Mouse (Mus musculus) frontal cortex, postnatal 10 days (tissue): ENCODE results near the gene Rplp0.
"Not testable (repeated sequence)": the region's sequence is repeated elsewhere in the genome, so short reads cannot be mapped to it uniquely, and the experiment has no call there.

Experiments used
- DNase-seq, 2 experiments: peaks; one replicate each; pipeline ENCODE4 v3.0.0; 2022; ENCODE audit warnings: low spot score in 2 of 2, mixed read lengths in 1 of 2

Rplp0 gene

DNA sequence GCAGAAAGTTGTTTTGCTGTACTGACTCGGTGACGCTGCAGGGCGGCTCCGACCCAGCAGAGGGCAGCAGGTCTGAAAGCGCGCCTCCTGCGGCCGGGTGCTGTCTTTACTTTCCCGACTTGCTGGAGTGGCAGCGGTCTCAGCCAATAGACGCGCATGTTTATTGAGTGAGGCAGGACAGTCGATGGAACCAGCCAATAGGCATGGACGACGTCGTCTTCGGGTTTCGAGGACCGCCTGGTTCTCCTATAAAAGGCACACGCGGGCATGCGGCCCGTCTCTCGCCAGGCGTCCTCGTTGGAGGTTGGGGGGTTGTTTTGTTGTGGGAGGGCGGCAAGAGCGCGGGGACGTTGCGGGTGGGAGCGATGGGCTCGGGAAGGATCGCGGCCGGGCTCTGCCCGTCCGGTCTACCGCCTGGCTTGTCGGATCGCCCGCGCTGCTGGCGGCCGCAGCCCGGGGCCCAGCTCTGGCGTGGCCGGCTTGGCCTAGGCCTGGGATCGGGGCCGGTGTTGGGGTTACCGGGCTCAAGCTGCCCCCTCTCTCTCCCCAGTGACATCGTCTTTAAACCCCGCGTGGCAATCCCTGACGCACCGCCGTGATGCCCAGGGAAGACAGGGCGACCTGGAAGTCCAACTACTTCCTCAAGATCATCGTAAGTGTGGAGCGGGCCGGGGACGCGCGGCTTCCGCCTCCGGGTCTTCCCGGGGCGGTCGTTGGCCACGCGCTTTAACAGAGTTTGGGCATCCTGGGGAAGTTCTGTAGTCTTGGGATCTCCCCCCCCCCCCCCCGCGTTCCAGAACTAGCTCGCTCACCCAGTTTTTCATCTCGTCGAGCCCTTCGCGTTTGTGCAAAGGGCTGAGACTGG, at the start of gene Rplp0:
Gene Rplp0 (plus strand): TSS at position 231 of the 865 bp plus-strand sequence.
- DNase-seq, result peak; percentile 98 to 100

GRCm38 (mm10) chr5:115509790-115510689, 49.2 kb upstream of the Rplp0 start:
- DNase-seq, result no peak

- no peak for DNase-seq
Observed at GRCm38 (mm10) chr5:115512375-115512774, 46.9 kb upstream of the Rplp0 start.

DNA sequence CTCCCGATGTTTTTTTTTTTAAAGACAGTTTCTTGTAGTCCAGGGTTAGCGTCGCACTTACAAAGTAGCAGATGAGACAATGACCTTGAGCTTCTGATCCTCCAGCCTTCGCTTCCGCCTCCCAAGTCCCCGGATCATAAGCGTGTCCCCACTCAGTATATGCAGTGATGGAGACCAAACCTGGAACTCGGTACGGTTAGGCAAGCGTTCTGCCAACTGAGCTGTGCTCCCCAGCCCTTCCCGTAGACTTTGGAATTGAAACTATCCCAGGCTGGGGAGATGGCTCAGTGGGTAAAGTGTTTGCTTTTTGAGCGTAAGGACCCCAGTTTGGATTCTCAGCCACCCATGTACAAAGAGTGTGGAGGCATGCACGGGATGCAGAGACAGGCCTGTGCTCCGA, 46.0 kb upstream of the Rplp0 start:
- no peak for DNase-seq

DNA sequence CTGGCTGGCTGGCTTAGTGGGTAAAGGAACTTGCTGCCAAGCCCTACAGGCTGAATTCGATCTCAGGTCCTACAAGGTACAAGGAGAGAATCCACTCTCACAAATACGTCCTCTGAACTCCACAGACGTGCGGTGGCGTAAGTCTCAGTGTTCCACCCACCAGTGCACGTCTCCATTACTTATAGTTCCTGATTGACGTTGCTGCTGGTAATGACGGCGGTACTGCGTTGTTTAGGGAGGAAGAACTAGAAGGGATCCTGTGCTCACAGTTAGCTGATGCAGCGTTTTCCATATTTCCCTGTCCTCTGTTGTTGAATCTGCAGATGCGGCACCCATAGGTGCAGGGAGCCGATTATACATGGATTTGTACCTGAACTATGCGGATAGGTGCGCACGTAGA, 45.5 kb upstream of the Rplp0 start:
- DNase-seq, result no peak

- no peak for DNase-seq
Observed at GRCm38 (mm10) chr5:115514346-115514745, 44.9 kb upstream of the Rplp0 start.

- no peak for DNase-seq
Observed at GRCm38 (mm10) chr5:115514896-115515587, 44.2 kb upstream of the Rplp0 start.

DNA sequence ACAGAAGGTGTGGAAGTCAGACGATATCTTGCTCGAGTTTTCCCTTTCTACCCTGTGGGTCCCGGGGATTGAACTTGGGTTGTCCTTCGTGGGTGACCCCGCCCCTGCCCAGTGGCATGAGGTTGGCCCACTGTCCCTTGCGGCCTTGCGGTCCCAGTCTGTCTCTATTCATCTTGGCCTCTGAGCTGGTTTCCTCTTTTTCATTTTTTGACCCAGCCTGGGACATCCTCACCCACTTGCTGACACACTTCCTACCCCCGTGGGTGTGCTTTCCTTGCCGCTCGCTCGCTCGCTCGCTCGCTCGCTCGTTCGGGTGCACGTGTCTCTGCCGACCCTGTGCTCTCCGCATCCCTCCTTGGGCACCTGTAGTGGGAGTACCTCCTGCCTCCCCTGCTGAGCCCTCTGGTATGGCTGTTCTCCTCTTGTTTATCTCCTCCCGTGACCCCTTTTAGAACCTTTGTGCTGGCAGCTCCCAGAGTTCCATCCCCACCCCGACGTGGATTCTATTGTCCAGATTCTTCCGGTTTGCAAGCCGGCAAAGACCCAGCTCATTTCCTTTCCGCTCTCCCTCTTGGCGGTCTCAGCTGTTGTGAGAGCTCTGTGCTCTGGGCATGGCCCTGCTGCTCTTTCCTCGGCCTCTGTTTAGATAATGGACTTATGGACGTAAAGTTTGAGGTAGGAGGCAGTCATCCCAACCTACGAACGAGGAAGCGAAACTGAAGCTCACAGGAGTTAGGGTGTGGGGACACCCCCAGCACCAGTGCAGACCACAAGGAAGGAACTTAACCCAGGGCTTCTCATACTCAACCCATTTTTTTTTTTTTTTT, 43.0 kb upstream of the Rplp0 start:
- no peak for DNase-seq

- DNase-seq, result no peak
Observed at GRCm38 (mm10) chr5:115516908-115517307, 42.4 kb upstream of the Rplp0 start.

GRCm38 (mm10) chr5:115517501-115517900, 41.8 kb upstream of the Rplp0 start:
- no peak for DNase-seq

GRCm38 (mm10) chr5:115518214-115518613, 41.1 kb upstream of the Rplp0 start:
- DNase-seq, result not testable (repeated sequence)

- DNase-seq, result no peak
Observed at GRCm38 (mm10) chr5:115520325-115520869, 38.9 kb upstream of the Rplp0 start.

DNA sequence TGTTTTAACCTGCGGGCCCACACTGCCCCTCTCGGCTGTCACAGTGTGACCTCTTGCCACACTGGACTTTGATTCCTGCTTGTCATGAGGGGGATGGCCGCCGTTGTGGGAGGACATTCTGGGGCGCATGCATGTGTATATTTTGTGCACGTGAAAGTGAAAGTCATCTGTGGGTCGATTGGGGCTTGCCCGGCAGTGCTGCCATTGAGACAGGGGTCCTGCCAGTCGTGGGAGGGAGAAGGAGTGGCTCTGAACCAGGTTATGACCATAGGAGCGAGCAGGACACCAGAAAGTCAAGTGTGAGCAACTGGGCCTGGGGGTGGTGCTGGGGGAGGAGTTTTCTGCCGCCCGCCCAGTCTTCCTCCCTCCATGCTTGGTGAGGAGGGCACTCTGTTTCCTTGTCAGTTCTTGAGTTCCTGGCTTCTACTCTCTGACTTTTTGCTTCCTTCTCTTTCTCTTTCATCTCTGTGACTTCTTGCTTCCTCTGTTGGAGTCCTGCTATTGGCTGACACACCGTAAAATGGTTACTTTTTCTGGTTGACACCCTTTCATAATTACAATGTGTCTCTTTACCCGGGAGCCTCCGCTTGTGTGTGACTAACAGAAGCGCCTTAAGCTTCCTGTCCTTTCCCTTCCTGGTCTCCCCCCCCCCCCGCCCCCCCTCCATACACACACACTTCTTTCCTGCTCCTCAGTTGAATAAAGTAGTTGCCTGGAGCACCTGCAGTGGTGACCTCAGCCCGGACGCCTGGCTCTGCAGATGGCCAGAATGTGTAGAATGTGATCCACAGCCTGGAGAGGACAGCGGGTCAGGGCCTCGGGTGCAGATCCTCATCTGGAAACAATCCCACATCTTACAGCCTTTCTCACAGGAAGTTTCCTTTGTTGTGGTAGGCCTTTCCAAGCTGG, 37.5 kb upstream of the Rplp0 start:
- no peak for DNase-seq

- no peak for DNase-seq
Observed at GRCm38 (mm10) chr5:115522531-115522930, 36.7 kb upstream of the Rplp0 start.

- DNase-seq, result no peak
Observed at GRCm38 (mm10) chr5:115522981-115523499, 36.2 kb upstream of the Rplp0 start.

DNA sequence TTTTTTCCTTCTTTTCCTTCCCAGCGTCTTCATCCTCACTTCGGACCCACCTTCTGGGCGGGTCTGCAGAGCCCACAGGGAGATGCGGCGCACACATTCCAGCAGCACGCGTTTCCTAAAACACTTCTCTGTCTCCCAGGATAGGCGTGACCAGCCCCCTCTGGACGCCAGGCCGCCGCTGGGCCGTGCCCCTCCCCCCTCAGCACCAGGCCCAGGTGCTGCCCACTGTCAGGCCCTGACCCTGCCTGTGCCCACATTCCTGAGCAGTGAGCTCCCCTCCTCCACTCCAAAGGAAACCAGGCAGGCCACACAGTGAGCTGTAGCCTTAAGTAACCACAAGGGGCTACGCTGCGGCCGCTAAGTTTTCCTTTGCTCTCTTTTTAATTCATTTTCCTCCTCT, 35.3 kb upstream of the Rplp0 start:
- DNase-seq, result no peak

DNA sequence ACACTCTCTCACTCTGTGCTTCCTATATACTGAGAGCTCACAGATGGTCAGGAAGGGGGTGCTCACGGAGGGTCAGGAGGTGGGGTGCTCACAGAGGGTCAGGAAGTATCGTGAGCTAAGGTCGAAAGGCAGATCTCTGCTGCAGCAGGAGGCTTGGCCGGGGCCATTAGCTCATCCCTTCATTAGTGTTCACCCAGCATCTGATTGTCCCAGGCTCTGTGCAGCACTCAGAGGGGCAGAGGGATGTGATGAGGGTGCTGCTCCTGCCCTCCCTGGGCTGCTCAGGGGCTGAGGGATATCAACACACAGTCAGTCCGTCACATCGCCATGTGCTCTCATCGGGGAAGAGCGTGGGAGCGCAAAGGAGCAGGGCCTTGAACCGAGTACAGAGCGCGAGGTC, 34.8 kb upstream of the Rplp0 start:
- no peak for DNase-seq

DNA sequence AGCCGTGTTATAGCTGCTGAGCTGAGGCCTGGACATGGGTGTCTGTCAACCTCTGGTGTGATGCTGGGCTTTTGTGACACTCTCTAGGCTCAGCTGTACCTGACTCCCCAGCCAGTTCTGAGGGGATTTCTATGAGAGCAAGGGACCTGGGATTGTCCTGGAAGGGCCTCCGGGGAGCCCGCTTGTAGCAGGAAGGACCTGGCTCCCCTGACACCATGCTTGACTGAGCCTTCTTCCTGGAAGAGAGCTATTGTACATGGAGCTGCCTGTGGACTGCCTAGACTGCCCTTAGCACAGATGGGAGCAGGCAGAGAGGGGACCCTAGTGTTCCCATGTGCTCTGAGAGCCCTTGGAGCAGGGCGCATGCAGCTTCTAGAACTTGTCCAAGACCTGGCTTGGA, 33.9 kb upstream of the Rplp0 start:
- no peak for DNase-seq

DNA sequence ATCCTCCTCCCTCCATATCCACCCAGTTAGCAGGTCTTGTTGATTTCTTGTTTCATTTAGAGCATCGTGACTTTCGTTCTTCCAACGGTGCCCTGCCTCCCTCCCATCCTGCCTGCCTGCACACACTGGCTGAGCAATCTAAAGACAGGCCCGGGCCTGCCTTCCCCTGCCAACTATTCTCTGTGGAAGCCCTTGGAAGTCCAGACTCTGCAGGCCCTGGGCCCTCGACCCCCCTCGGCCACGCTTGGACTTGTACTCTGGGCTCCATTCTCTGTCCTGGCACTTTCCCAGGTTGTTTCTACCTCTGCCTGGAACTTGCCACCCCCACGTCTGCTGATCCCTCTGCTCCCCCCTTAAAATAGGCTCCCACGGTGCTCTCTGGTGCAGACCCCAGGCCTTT, 33.3 kb upstream of the Rplp0 start:
- no peak for DNase-seq
